Mouse (Mus musculus): ENCODE measurements at regions not wholly inside any gene's neighbourhood (a gene's known extent, or its start where the extent isn't known, plus 50 kb on each side); places are given as distances from the start of the nearest gene placed in this dataset.

GRCm38 (mm10) chr7:121214181-121214580 is 132.7 kb downstream of the Otoa start:
- DNase-seq, result no peak

GRCm38 (mm10) chr7:121215032-121215431 is 133.6 kb downstream of the Otoa start:
- DNase-seq, result no peak

GRCm38 (mm10) chr7:121215735-121216134 is 134.3 kb downstream of the Otoa start:
- DNase-seq, result no peak

GRCm38 (mm10) chr7:121218031-121218430 is 136.6 kb downstream of the Otoa start:
- DNase-seq, result no peak

GRCm38 (mm10) chr7:121221158-121221557 is 139.7 kb downstream of the Otoa start:
- no peak for DNase-seq

- no peak for DNase-seq
Measured at GRCm38 (mm10) chr7:121231881-121232280, 150.4 kb downstream of the Otoa start.

GRCm38 (mm10) chr7:121234831-121235230 is 153.4 kb downstream of the Otoa start:
- no peak for DNase-seq

- no peak for DNase-seq
Measured at GRCm38 (mm10) chr7:121239731-121240130, 151.9 kb upstream of the Hs3st2 start.

- no peak for DNase-seq
Measured at GRCm38 (mm10) chr7:121247845-121248244, 143.8 kb upstream of the Hs3st2 start.

- no peak for DNase-seq
Measured at GRCm38 (mm10) chr7:121257466-121257865, 134.2 kb upstream of the Hs3st2 start.

GRCm38 (mm10) chr7:121258826-121259496 is 132.7 kb upstream of the Hs3st2 start:
- peak; percentile 10 for DNase-seq

GRCm38 (mm10) chr7:121259497-121260009 is 132.1 kb upstream of the Hs3st2 start:
- no peak for DNase-seq

GRCm38 (mm10) chr7:121269358-121269757 is 122.3 kb upstream of the Hs3st2 start:
- no peak for DNase-seq

- DNase-seq, result no peak
Measured at GRCm38 (mm10) chr7:121280597-121280996, 111.1 kb upstream of the Hs3st2 start.

GRCm38 (mm10) chr7:121282154-121282553 is 109.5 kb upstream of the Hs3st2 start:
- no peak for DNase-seq

- no peak for DNase-seq
Measured at GRCm38 (mm10) chr7:121289737-121290136, 101.9 kb upstream of the Hs3st2 start.

- no peak for DNase-seq
Measured at GRCm38 (mm10) chr7:121296151-121296695, 95.4 kb upstream of the Hs3st2 start.

GRCm38 (mm10) chr7:121312961-121313587 is 78.6 kb upstream of the Hs3st2 start:
- no peak for DNase-seq

GRCm38 (mm10) chr7:121314521-121314920 is 77.1 kb upstream of the Hs3st2 start:
- no peak for DNase-seq

GRCm38 (mm10) chr7:121329274-121329673 is 62.4 kb upstream of the Hs3st2 start:
- no peak for DNase-seq

- no peak for DNase-seq
Measured at GRCm38 (mm10) chr7:121332532-121332931, 59.1 kb upstream of the Hs3st2 start.

GRCm38 (mm10) chr7:121335390-121336109 is 56.1 kb upstream of the Hs3st2 start:
- no peak for DNase-seq

GRCm38 (mm10) chr7:121339942-121340341 is 51.7 kb upstream of the Hs3st2 start:
- DNase-seq, result no peak

Measured in thymus, postnatal 14 days (tissue).